Comparison of ENCODE assay signal across 11 mouse cellular contexts in genomic region chr11:101971410-101971809, GRCm38 (mm10). TPM values are rescaled to one million over a fixed set of nuclear protein-coding genes. Genes with fewer than 3 reads are reported as not detected.
A peak's percentile ranks its signal among the peaks of the same experiment; 100 is the strongest.
DNase-seq lines count a peak whose midpoint lies in the region; ATAC-seq and TF ChIP-seq lines count a peak whose summit lies in the region.
"Had no signal": no experiment of that assay in that cellular context is flagged by ENCODE, and none has a peak within 500 bp of the region (broad histone marks: within the 10 kb centered on the region; RNA-seq: fewer than 3 reads in every experiment).

No protein-coding gene starts in this region.

- H3K4me3 ChIP-seq in kidney, postnatal 0 days (replicated peaks; ENCODE audit: low read depth, low read length): no peak overlapping the region
- H3K4me3 ChIP-seq in kidney, embryonic 15.5 days (replicated peaks): no peak overlapping the region
- no peak overlapping the region for H3K4me3 ChIP-seq in G1E (ENCODE audit: low read depth, low read length)
- H3K4me3 ChIP-seq: embryonic facial prominence, embryonic 13.5 days; neural tube, embryonic 13.5 days had no signal

- peak; percentile 78 for TF ChIP-seq CTCF in kidney, postnatal 0 days (IDR thresholded peaks at IDR 0.05; ENCODE audit: low read depth)
- peak; percentile 76 for TF ChIP-seq CTCF in G1E (IDR thresholded peaks at IDR 0.05; ENCODE audit: low read depth, low read length)
- peak; percentile 59; the same call in 1 of the 2 replicates for TF ChIP-seq CTCF in brain, embryonic 14.5 days (IDR thresholded peaks at IDR 0.05; ENCODE audit: borderline replicate concordance, extremely low read depth, insufficient read depth, insufficient read length)

- H3K4me1 ChIP-seq in kidney, postnatal 0 days (replicated peaks; ENCODE audit: insufficient read depth, low read length): 0 out of 2 replicates have a peak, but pooled peaks cover 5% of the 10 kb centered on the region
- peaks cover 24% of the 10 kb centered on the region for H3K4me1 ChIP-seq in kidney, embryonic 15.5 days
- H3K4me1 ChIP-seq in G1E (ENCODE audit: insufficient read depth, low read depth, low read length): no peaks in the 10 kb centered on the region

- DNase-seq in kidney, postnatal 0 days (ENCODE audit: low spot score): peak; percentile 29
- peak; percentile 32 for DNase-seq in G1E (ENCODE audit: low spot score)
- no peak for DNase-seq in brain, embryonic 14.5 days (ENCODE audit: low read depth)
- peak; percentile 38 for DNase-seq in naive thymus-derived CD4-positive, alpha-beta T cell, adult 2 months (ENCODE audit: low read depth)
- DNase-seq in right cerebral cortex, postnatal 25 days: no peak
- no peak for DNase-seq in frontal cortex, postnatal 10 days (ENCODE audit: low spot score in 2 of 2)

- no peak for TF ChIP-seq POLR2A in brain, embryonic 14.5 days (IDR thresholded peaks at IDR 0.05; ENCODE audit: borderline replicate concordance, extremely low read depth, insufficient read depth, insufficient read length, poor library complexity, severe bottlenecking)

- no peak overlapping the region for H3K4me2 ChIP-seq in kidney, postnatal 0 days (ENCODE audit: low read length)
- H3K4me2 ChIP-seq in kidney, embryonic 15.5 days: no peak overlapping the region
- H3K4me2 ChIP-seq: embryonic facial prominence, embryonic 13.5 days; neural tube, embryonic 13.5 days had no signal

- H3K9ac ChIP-seq in kidney, postnatal 0 days (ENCODE audit: low read depth, low read length): no peak overlapping the region
- H3K9ac ChIP-seq in kidney, embryonic 15.5 days: no peak overlapping the region
- H3K9ac ChIP-seq: embryonic facial prominence, embryonic 13.5 days; neural tube, embryonic 13.5 days had no signal

- WGBS in kidney, postnatal 0 days: 57% methylated on average over 3 of the region's 3 CpGs
- 54% methylated on average over 3 of the region's 3 CpGs for WGBS in kidney, embryonic 15.5 days

- H3K9me3 ChIP-seq in kidney, postnatal 0 days (replicated peaks; ENCODE audit: low read length): no peaks in the 10 kb centered on the region
- H3K9me3 ChIP-seq in kidney, embryonic 15.5 days (replicated peaks): no peaks in the 10 kb centered on the region
- no peaks in the 10 kb centered on the region for H3K9me3 ChIP-seq in G1E (replicated peaks)
- H3K9me3 ChIP-seq: embryonic facial prominence, embryonic 13.5 days; neural tube, embryonic 13.5 days had no signal

- H3K27ac ChIP-seq in kidney, postnatal 0 days: no peak overlapping the region
- no peak overlapping the region for H3K27ac ChIP-seq in kidney, embryonic 15.5 days
- H3K27ac ChIP-seq: embryonic facial prominence, embryonic 13.5 days; neural tube, embryonic 13.5 days had no signal

- H3K36me3 ChIP-seq in kidney, postnatal 0 days (ENCODE audit: insufficient read depth, low read length): peaks cover 16% of the 10 kb centered on the region
- peaks cover 22% of the 10 kb centered on the region for H3K36me3 ChIP-seq in kidney, embryonic 15.5 days
- H3K36me3 ChIP-seq in G1E (replicated peaks): no peaks in the 10 kb centered on the region
- H3K36me3 ChIP-seq: embryonic facial prominence, embryonic 13.5 days; neural tube, embryonic 13.5 days had no signal

- ATAC-seq in kidney, postnatal 0 days (replicated peaks; ENCODE audit: low FRiP score, low read depth): no peak
- no peak for ATAC-seq in kidney, embryonic 15.5 days (replicated peaks; ENCODE audit: low FRiP score)
- no peak for ATAC-seq in G1E (ENCODE audit: extremely low read depth, insufficient number of reproducible peaks, low FRiP score, poor library complexity, severe bottlenecking)
- no peak for ATAC-seq in frontal cortex, adult (ENCODE audit: low TSS enrichment)

- no peaks in the 10 kb centered on the region for H3K27me3 ChIP-seq in kidney, postnatal 0 days (ENCODE audit: insufficient read depth, low read length)
- peaks cover 13% of the 10 kb centered on the region for H3K27me3 ChIP-seq in kidney, embryonic 15.5 days
- peaks cover 10% of the 10 kb centered on the region for H3K27me3 ChIP-seq in G1E (ENCODE audit: insufficient read depth, low read length)

RNA-seq across cellular contexts. Expression of gene Sost, which starts 4.6 kb away (rescaled TPM):
- 1.6 and 1.8 TPM in 2 replicates for polyA plus RNA-seq in kidney, postnatal 0 days (2015; fragmentation: Nextera tagmentation; extraction: Ambion mirVana)
- polyA plus RNA-seq in kidney, embryonic 15.5 days (2015; fragmentation: Nextera tagmentation; extraction: Ambion mirVana): 0.83 and 1.4 TPM in 2 replicates
- total RNA-seq in G1E (2014; fragmentation: Nextera tagmentation) (not detected in 2 replicates), G1E (2017) (0.06 TPM in 1 of 2 replicates, not detected in the other)
- polyA plus RNA-seq in G1E (2012): not detected in 2 replicates
- 0.22 and 0.23 TPM in 2 replicates for polyA plus RNA-seq in brain, embryonic 14.5 days (2012; rRNA removed)
- polyA plus RNA-seq: large intestine, adult 2 months had no signal

RNA-seq across cellular contexts. Expression of gene Cfap97d1, which starts 12.7 kb away (rescaled TPM):
- not detected in 2 replicates for polyA plus RNA-seq in kidney, postnatal 0 days (2015; fragmentation: Nextera tagmentation; extraction: Ambion mirVana)
- not detected in 2 replicates for polyA plus RNA-seq in kidney, embryonic 15.5 days (2015; fragmentation: Nextera tagmentation; extraction: Ambion mirVana)
- total RNA-seq in G1E (2014; fragmentation: Nextera tagmentation) (not detected in 2 replicates), G1E (2017) (not detected in 2 replicates)
- polyA plus RNA-seq in G1E (2012): not detected in 2 replicates
- polyA plus RNA-seq in brain, embryonic 14.5 days (2012; rRNA removed): not detected in 2 replicates
- polyA plus RNA-seq: embryonic facial prominence, embryonic 13.5 days; large intestine, adult 2 months; neural tube, embryonic 13.5 days had no signal

RNA-seq across cellular contexts. Expression of gene Dusp3, which starts 15.4 kb away (rescaled TPM):
- 51.7 and 57.9 TPM in 2 replicates for polyA plus RNA-seq in kidney, postnatal 0 days (2015; fragmentation: Nextera tagmentation; extraction: Ambion mirVana)
- 32.8 and 33.8 TPM in 2 replicates for polyA plus RNA-seq in kidney, embryonic 15.5 days (2015; fragmentation: Nextera tagmentation; extraction: Ambion mirVana)
- total RNA-seq in G1E (2014; fragmentation: Nextera tagmentation) (12.5 and 17.3 TPM in 2 replicates), G1E (2017) (14.6 and 16.0 TPM in 2 replicates)
- 3.4 and 4.8 TPM in 2 replicates for polyA plus RNA-seq in G1E (2012)
- polyA plus RNA-seq in brain, embryonic 14.5 days (2012; rRNA removed): 9.7 and 15.4 TPM in 2 replicates

RNA-seq across cellular contexts. Expression of gene Mpp3, which starts 56.9 kb away (rescaled TPM):
- polyA plus RNA-seq in kidney, postnatal 0 days (2015; fragmentation: Nextera tagmentation; extraction: Ambion mirVana): 3.5 and 4.2 TPM in 2 replicates
- polyA plus RNA-seq in kidney, embryonic 15.5 days (2015; fragmentation: Nextera tagmentation; extraction: Ambion mirVana): 7.8 and 11.0 TPM in 2 replicates
- not detected in 2 replicates for total RNA-seq in G1E (2014; fragmentation: Nextera tagmentation)
- total RNA-seq in G1E (2017): 0.06 and 0.22 TPM in 2 replicates
- not detected in 2 replicates for polyA plus RNA-seq in G1E (2012)
- 50.9 and 55.3 TPM in 2 replicates for polyA plus RNA-seq in brain, embryonic 14.5 days (2012; rRNA removed)

Comparison
In these comparisons a context has a peak if more than half of its experiments do, and no peak if none do; other contexts are left out.
1. DNase-seq: peak in kidney, postnatal 0 days (single experiment), G1E (single experiment) and naive thymus-derived CD4-positive, alpha-beta T cell, adult 2 months (single experiment); none in brain, embryonic 14.5 days (single experiment), right cerebral cortex, postnatal 25 days (single experiment) and frontal cortex, postnatal 10 days (0 of 2).
2. Peak in every context shown above with its lines, with median percentiles within 50 percentile points of each other: CTCF ChIP-seq.